Mouse (Mus musculus) neutrophil, adult 5-6 weeks (primary cell): ENCODE measurements around the gene Bcar1. TPM values are rescaled to one million over a fixed set of nuclear protein-coding genes. Genes with fewer than 3 reads are reported as not detected.

ENCODE experiments used
- ATAC-seq: fragments of 151-379, 151-347 bp; 2 replicates; pipeline ENCODE4 v1.8.0; 2017; ENCODE audit warnings: mild to moderate bottlenecking, moderate TSS enrichment; ENCODE audit not compliant: insufficient number of reproducible peaks, poor library complexity, low FRiP score, severe bottlenecking; ENCODE audit errors: extremely low read depth
- total RNA-seq: library from RNA; stranded (forward); fragments of 200-1000 nt; gene quantifications from 2 replicates; pipeline ENCODE4 v1.2.3, GENCODE M21; 2017

The Bcar1 gene
- total RNA-seq, 1 experiment from 2014 or later = 0.23 TPM

- no peak for ATAC-seq
These were observed 27.5 kb upstream of the Bcar1 start for GRCm38 (mm10) chr8:111770958-111771624.

- ATAC-seq = no peak
These were observed 26.3 kb upstream of the Bcar1 start for GRCm38 (mm10) chr8:111769764-111770428.

GRCm38 (mm10) chr8:111769296-111769695 lies 25.7 kb upstream of the Bcar1 start:
- no peak for ATAC-seq

GRCm38 (mm10) chr8:111768651-111769050 lies 25.0 kb upstream of the Bcar1 start:
- ATAC-seq = no peak

GRCm38 (mm10) chr8:111765616-111766015 lies 22.0 kb upstream of the Bcar1 start:
- ATAC-seq = no peak

GRCm38 (mm10) chr8:111765096-111765495 lies 21.5 kb upstream of the Bcar1 start:
- no peak for ATAC-seq

GRCm38 (mm10) chr8:111760708-111761107 lies 17.1 kb upstream of the Bcar1 start:
- no peak for ATAC-seq

- ATAC-seq = no peak
These were observed 15.2 kb upstream of the Bcar1 start for GRCm38 (mm10) chr8:111758817-111759216.

- ATAC-seq = 0 out of 2 replicates have a peak, but pooled peaks have one; percentile 3
These were observed 14.0 kb upstream of the Bcar1 start for GRCm38 (mm10) chr8:111757599-111757998.

GRCm38 (mm10) chr8:111754736-111755135 lies 11.1 kb upstream of the Bcar1 start:
- ATAC-seq = no peak

- ATAC-seq = no peak
These were observed 10.5 kb upstream of the Bcar1 start for GRCm38 (mm10) chr8:111754088-111754487.

GRCm38 (mm10) chr8:111748766-111749165 lies 5.2 kb upstream of the Bcar1 start:
- ATAC-seq = no peak

- no peak for ATAC-seq
These were observed 4.4 kb upstream of the Bcar1 start for GRCm38 (mm10) chr8:111747866-111748649.

GRCm38 (mm10) chr8:111746582-111747465 lies 3.2 kb upstream of the Bcar1 start:
- ATAC-seq = no peak

GRCm38 (mm10) chr8:111745591-111746418 lies 2.2 kb upstream of the Bcar1 start:
- no peak for ATAC-seq

- ATAC-seq = no peak
These were observed 1.5 kb upstream of the Bcar1 start for GRCm38 (mm10) chr8:111745086-111745485.

- ATAC-seq = no peak
These were observed 363 bp downstream of the Bcar1 start for GRCm38 (mm10) chr8:111743101-111743791.
